Mouse (Mus musculus): Measurements from ENCODE around the gene Ceacam1. TPM values are rescaled to one million over a fixed set of nuclear protein-coding genes. Genes with fewer than 3 reads are reported as not detected.

Gene Ceacam1
- total and polyA plus RNA-seq, 3 experiments: 3.1 to 25.1 (median 5.9) TPM

GRCm38 (mm10) chr7:25429886-25430784 lies 47.3 kb downstream of the Ceacam1 start:
- dilution Hi-C loops (cut with MboI; ENCODE audit: extremely low pct_ligation_motif_present, extremely low pct_unique_long_range_greater_than_20kb, low sequenced_read_pairs) (no loop called here), in situ Hi-C loops (cut with MboI; ENCODE audit: low pct_ligation_motif_present, low pct_unique_long_range_greater_than_20kb, low sequenced_read_pairs) (loop anchor here (5.0 kb wide), 2 partner anchors 47 to 167 kb away; partner anchors contain the start of gene Ceacam1)
- Histone ChIP-seq H3K4me1 (ENCODE audit: control insufficient read depth in 1 of 2, insufficient read depth in 2 of 2) (peaks cover 23 to 72% of the 10 kb centered on the region in 2 experiments), H3K36me3 (replicated peaks in 1 of 2; ENCODE audit: control insufficient read depth in 1 of 2, insufficient read depth in 1 of 2, low read length in 1 of 2) (no peaks in the 10 kb centered on the region), H3K27me3 (replicated peaks) (no peaks in the 10 kb centered on the region), H3K4me2 (ENCODE audit: insufficient read depth, low read depth, poor library complexity, severe bottlenecking) (no peak overlapping the region), H3K79me2 (replicated peaks; ENCODE audit: control insufficient read depth, extremely low read depth, insufficient read depth, poor library complexity, severe bottlenecking) (no peaks in the 10 kb centered on the region), H3K4me3 (replicated peaks in 1 of 3; ENCODE audit: low read depth in 2 of 3, low read length in 2 of 3, poor library complexity in 1 of 3) (no peak overlapping the region), H3K9ac (ENCODE audit: insufficient read depth, low read depth) (no peak overlapping the region), H3K9me3 (replicated peaks; ENCODE audit: low read length) (no peaks in the 10 kb centered on the region), H3K27ac (ENCODE audit: insufficient read depth, low read depth) (no peak overlapping the region)
- no peak for TF ChIP-seq POLR2AphosphoS2 (IDR thresholded peaks at IDR 0.05; ENCODE audit: low read depth, low read length)
- no peak for TF ChIP-seq TCF12 (IDR thresholded peaks at IDR 0.05; ENCODE audit: low read depth, low read length)
- DNase-seq (ENCODE audit: extremely low read depth): no peak

DNA sequence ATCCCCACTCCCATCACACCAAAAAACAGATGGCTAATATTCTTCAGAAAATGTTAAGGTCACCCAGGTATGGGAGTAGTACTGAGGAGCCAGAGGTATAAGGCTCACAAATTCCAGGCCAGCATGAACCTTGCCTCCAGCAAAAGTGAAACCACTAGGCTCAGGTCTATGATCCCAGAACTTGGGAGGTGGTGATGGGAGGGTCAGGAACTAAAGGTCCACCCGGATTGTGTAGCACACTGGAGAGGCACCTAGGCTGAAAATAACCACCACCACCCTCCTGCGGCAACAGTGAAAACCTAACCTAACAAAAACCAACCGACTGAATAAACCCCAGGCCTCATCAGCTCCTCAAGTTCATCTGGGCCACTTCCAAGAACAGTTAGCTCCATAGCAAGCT lies 49.1 kb downstream of the Ceacam1 start:
- Histone ChIP-seq H3K27me3 (replicated peaks) (no peaks in the 10 kb centered on the region), H3K36me3 (replicated peaks in 1 of 2; ENCODE audit: control insufficient read depth in 1 of 2, insufficient read depth in 1 of 2, low read length in 1 of 2) (no peaks in the 10 kb centered on the region), H3K4me1 (ENCODE audit: control insufficient read depth in 1 of 2, insufficient read depth in 2 of 2) (peaks cover 12 to 55% of the 10 kb centered on the region in 2 experiments), H3K4me2 (ENCODE audit: insufficient read depth, low read depth, poor library complexity, severe bottlenecking) (no peak overlapping the region), H3K4me3 (replicated peaks in 1 of 3; ENCODE audit: low read depth in 2 of 3, low read length in 2 of 3, poor library complexity in 1 of 3) (no peak overlapping the region), H3K9me3 (replicated peaks; ENCODE audit: low read length) (no peaks in the 10 kb centered on the region), H3K79me2 (replicated peaks; ENCODE audit: control insufficient read depth, extremely low read depth, insufficient read depth, poor library complexity, severe bottlenecking) (no peaks in the 10 kb centered on the region), H3K9ac (ENCODE audit: insufficient read depth, low read depth) (no peak overlapping the region), H3K27ac (ENCODE audit: insufficient read depth, low read depth) (no peak overlapping the region)
- DNase-seq (ENCODE audit: extremely low read depth): no peak
- TF ChIP-seq JUND (conservative IDR thresholded peaks at IDR 0.05; ENCODE audit: low read depth, low read length) (no peak), MAFK (IDR thresholded peaks at IDR 0.05; ENCODE audit: insufficient replicate concordance, low read length) (no peak), USF2 (conservative IDR thresholded peaks at IDR 0.05; ENCODE audit: low read depth, low read length) (no peak), SMC3 (IDR thresholded peaks at IDR 0.05; ENCODE audit: low read depth, low read length) (no peak), MYC (IDR thresholded peaks at IDR 0.05; ENCODE audit: low read depth, low read length) (no peak), USF1 (IDR thresholded peaks at IDR 0.05; ENCODE audit: low read depth, low read length) (no peak), ZKSCAN1 (IDR thresholded peaks at IDR 0.05; ENCODE audit: borderline replicate concordance, low read depth, low read length) (no peak)
- dilution Hi-C loops (cut with MboI; ENCODE audit: extremely low pct_ligation_motif_present, extremely low pct_unique_long_range_greater_than_20kb, low sequenced_read_pairs): no loop called here
- in situ Hi-C loops (cut with MboI; ENCODE audit: low pct_ligation_motif_present, low pct_unique_long_range_greater_than_20kb, low sequenced_read_pairs): no loop called here

GRCm38 (mm10) chr7:25427144-25427543 lies 50.3 kb downstream of the Ceacam1 start:
- in situ Hi-C loops (cut with MboI; ENCODE audit: low pct_ligation_motif_present, low pct_unique_long_range_greater_than_20kb, low sequenced_read_pairs) (no loop called here), dilution Hi-C loops (cut with MboI; ENCODE audit: extremely low pct_ligation_motif_present, extremely low pct_unique_long_range_greater_than_20kb, low sequenced_read_pairs) (no loop called here)
- Histone ChIP-seq H3K9me3 (replicated peaks; ENCODE audit: low read length) (no peaks in the 10 kb centered on the region), H3K27ac (ENCODE audit: insufficient read depth, low read depth) (no peak overlapping the region), H3K4me2 (ENCODE audit: insufficient read depth, low read depth, poor library complexity, severe bottlenecking) (0 out of 2 replicates have a peak overlapping the region, but pooled peaks have one; percentile 7), H3K9ac (ENCODE audit: insufficient read depth, low read depth) (no peak overlapping the region), H3K4me3 (replicated peaks in 1 of 3; ENCODE audit: low read depth in 2 of 3, low read length in 2 of 3, poor library complexity in 1 of 3) (no peak overlapping the region), H3K27me3 (replicated peaks) (no peaks in the 10 kb centered on the region), H3K79me2 (replicated peaks; ENCODE audit: control insufficient read depth, extremely low read depth, insufficient read depth, poor library complexity, severe bottlenecking) (no peaks in the 10 kb centered on the region), H3K4me1 (ENCODE audit: control insufficient read depth in 1 of 2, insufficient read depth in 2 of 2) (peaks cover 5 to 45% of the 10 kb centered on the region in 2 experiments; a peak in 2 of 4 replicates), H3K36me3 (replicated peaks in 1 of 2; ENCODE audit: control insufficient read depth in 1 of 2, insufficient read depth in 1 of 2, low read length in 1 of 2) (no peaks in the 10 kb centered on the region)
- DNase-seq (ENCODE audit: extremely low read depth): no peak
- TF ChIP-seq USF2 (conservative IDR thresholded peaks at IDR 0.05; ENCODE audit: low read depth, low read length) (no peak), E2F4 (IDR thresholded peaks at IDR 0.05; ENCODE audit: insufficient replicate concordance, low read depth, low read length) (no peak), SMC3 (IDR thresholded peaks at IDR 0.05; ENCODE audit: low read depth, low read length) (no peak)
